Mouse (Mus musculus) forebrain, embryonic 10.5 days (tissue): ENCODE measurements at regions not wholly inside any gene's neighbourhood (a gene's known extent, or its start where the extent isn't known, plus 50 kb on each side); places are given as distances from the start of the nearest gene placed in this dataset.
A peak's percentile ranks its signal among the peaks of the same experiment; 100 is the strongest.

Experiments used
- DNase-seq: peaks from one replicate; pipeline ENCODE4 v3.0.0-alpha.2; 2017; ENCODE audit warnings: low spot score; ENCODE audit errors: extremely low spot score
- H3K27ac ChIP-seq: fragments of 300-500 bp; sonication (generic); 2 replicates; pipeline ENCODE4 v1.5.1; 2016; ENCODE audit warnings: mild to moderate bottlenecking
- H3K27me3 ChIP-seq: fragments of 300-500 bp; sonication (generic); 2 replicates; pipeline ENCODE4 v1.6.1; 2016; ENCODE audit warnings: mild to moderate bottlenecking; ENCODE audit not compliant: poor library complexity, severe bottlenecking
- H3K36me3 ChIP-seq: fragments of 300-500 bp; sonication (generic); replicated peaks from 2 replicates; pipeline ENCODE4 v1.6.1; 2016; ENCODE audit warnings: mild to moderate bottlenecking, moderate library complexity
- H3K4me1 ChIP-seq: fragments of 300-500 bp; sonication (generic); 2 replicates; pipeline ENCODE4 v1.6.1; 2016
- H3K4me3 ChIP-seq: fragments of 300-500 bp; sonication (generic); 2 replicates; pipeline ENCODE4 v1.5.1; 2016; ENCODE audit warnings: mild to moderate bottlenecking, moderate library complexity
- H3K9me3 ChIP-seq: fragments of 300-500 bp; sonication (generic); 2 replicates; pipeline ENCODE4 v1.6.1; 2016; ENCODE audit warnings: mild to moderate bottlenecking, moderate library complexity
- WGBS: fragments of 180-500 bp; shearing (Covaris S2); methylation state at CpG from one replicate; pipeline ENCODE4 v1.1.7; 2016; 5-methylcytosine and 5-hydroxymethylcytosine counted together

GRCm38 (mm10) chr2:180396211-180396610, 59.8 kb upstream of the Slco4a1 start:
- Histone ChIP-seq H3K36me3 (no peaks in the 10 kb centered on the region), H3K4me1 (peaks cover 6% of the 10 kb centered on the region; the same call in 1 of the 2 replicates), H3K27ac (no peak overlapping the region), H3K4me3 (no peak overlapping the region), H3K9me3 (no peaks in the 10 kb centered on the region), H3K27me3 (peaks cover 9% of the 10 kb centered on the region; the same call in 1 of the 2 replicates)
- DNase-seq: no peak
- WGBS: 82% methylated on average over 3 of the region's 3 CpGs

GRCm38 (mm10) chr2:180395279-180396034, 60.6 kb upstream of the Slco4a1 start:
- Histone ChIP-seq H3K4me1 (peaks cover 6% of the 10 kb centered on the region; the same call in 1 of the 2 replicates), H3K36me3 (no peaks in the 10 kb centered on the region), H3K27ac (no peak overlapping the region), H3K27me3 (peaks cover 13% of the 10 kb centered on the region; the same call in 1 of the 2 replicates), H3K4me3 (no peak overlapping the region), H3K9me3 (no peaks in the 10 kb centered on the region)
- no peak for DNase-seq
- 70% methylated on average over 11 of the region's 11 CpGs for WGBS

- Histone ChIP-seq H3K27ac (no peak overlapping the region), H3K36me3 (no peaks in the 10 kb centered on the region), H3K27me3 (peaks cover 36% of the 10 kb centered on the region), H3K9me3 (no peaks in the 10 kb centered on the region), H3K4me3 (no peak overlapping the region), H3K4me1 (peaks cover 17% of the 10 kb centered on the region)
- 72% methylated on average over 16 of the region's 16 CpGs for WGBS
- no peak for DNase-seq
Measured at GRCm38 (mm10) chr2:180392846-180393700, 58.6 kb upstream of the Gata5 start.

GRCm38 (mm10) chr2:180392298-180392697, 57.8 kb upstream of the Gata5 start:
- Histone ChIP-seq H3K4me3 (no peak overlapping the region), H3K4me1 (peaks cover 17% of the 10 kb centered on the region), H3K9me3 (no peaks in the 10 kb centered on the region), H3K36me3 (no peaks in the 10 kb centered on the region), H3K27me3 (peaks cover 44% of the 10 kb centered on the region), H3K27ac (no peak overlapping the region)
- 94% methylated on average over 6 of the region's 6 CpGs for WGBS
- DNase-seq: no peak

GRCm38 (mm10) chr2:180391349-180391748, 56.9 kb upstream of the Gata5 start:
- H3K4me1 ChIP-seq: peaks cover 18% of the 10 kb centered on the region
- H3K36me3 ChIP-seq: no peaks in the 10 kb centered on the region
- no peak overlapping the region for H3K4me3 ChIP-seq
- 91% methylated on average over 3 of the region's 3 CpGs for WGBS
- no peaks in the 10 kb centered on the region for H3K9me3 ChIP-seq
- H3K27ac ChIP-seq: no peak overlapping the region
- DNase-seq: no peak
- peaks cover 53% of the 10 kb centered on the region for H3K27me3 ChIP-seq

- Histone ChIP-seq H3K27me3 (peaks cover 63% of the 10 kb centered on the region), H3K36me3 (no peaks in the 10 kb centered on the region), H3K4me1 (peaks cover 27% of the 10 kb centered on the region), H3K4me3 (no peak overlapping the region), H3K27ac (no peak overlapping the region), H3K9me3 (no peaks in the 10 kb centered on the region)
- no peak for DNase-seq
- WGBS: 86% methylated on average over 15 of the region's 15 CpGs
Measured at GRCm38 (mm10) chr2:180390216-180390996, 55.9 kb upstream of the Gata5 start.

GRCm38 (mm10) chr2:180389486-180389885, 55.0 kb upstream of the Gata5 start:
- Histone ChIP-seq H3K4me3 (no peak overlapping the region), H3K4me1 (peaks cover 34% of the 10 kb centered on the region), H3K9me3 (no peaks in the 10 kb centered on the region), H3K27me3 (peaks cover 72% of the 10 kb centered on the region), H3K36me3 (no peaks in the 10 kb centered on the region), H3K27ac (no peak overlapping the region)
- DNase-seq: no peak
- WGBS: 18% methylated on average over 2 of the region's 2 CpGs

- peaks cover 77% of the 10 kb centered on the region for H3K27me3 ChIP-seq
- no peak for DNase-seq
- no peak overlapping the region for H3K4me3 ChIP-seq
- 52% methylated on average over 12 of the region's 12 CpGs for WGBS
- H3K27ac ChIP-seq: no peak overlapping the region
- no peaks in the 10 kb centered on the region for H3K36me3 ChIP-seq
- peaks cover 34% of the 10 kb centered on the region for H3K4me1 ChIP-seq
- H3K9me3 ChIP-seq: no peaks in the 10 kb centered on the region
Measured at GRCm38 (mm10) chr2:180389013-180389412, 54.5 kb upstream of the Gata5 start.

GRCm38 (mm10) chr2:180388122-180388521, 53.6 kb upstream of the Gata5 start:
- no peaks in the 10 kb centered on the region for H3K36me3 ChIP-seq
- H3K27me3 ChIP-seq: peaks cover 83% of the 10 kb centered on the region
- DNase-seq: no peak
- peaks cover 34% of the 10 kb centered on the region for H3K4me1 ChIP-seq
- no peak overlapping the region for H3K27ac ChIP-seq
- H3K4me3 ChIP-seq: no peak overlapping the region
- no peaks in the 10 kb centered on the region for H3K9me3 ChIP-seq
- WGBS: 78% methylated on average over 5 of the region's 5 CpGs

- no peaks in the 10 kb centered on the region for H3K36me3 ChIP-seq
- H3K4me3 ChIP-seq: no peak overlapping the region
- peaks cover 76% of the 10 kb centered on the region for H3K27me3 ChIP-seq
- no peak for DNase-seq
- H3K4me1 ChIP-seq: peaks cover 34% of the 10 kb centered on the region
- H3K9me3 ChIP-seq: no peaks in the 10 kb centered on the region
- H3K27ac ChIP-seq: no peak overlapping the region
- WGBS: 36% methylated on average over 2 of the region's 2 CpGs
Measured at GRCm38 (mm10) chr2:180387305-180387704, 52.8 kb upstream of the Gata5 start.

GRCm38 (mm10) chr2:180385967-180386688, 51.6 kb upstream of the Gata5 start:
- peak overlapping the region; percentile 62 for H3K4me3 ChIP-seq
- H3K27ac ChIP-seq: peak overlapping the region; percentile 67
- no peaks in the 10 kb centered on the region for H3K9me3 ChIP-seq
- 1% methylated on average over 35 of the region's 35 CpGs for WGBS
- H3K4me1 ChIP-seq: peaks cover 34% of the 10 kb centered on the region
- H3K36me3 ChIP-seq: no peaks in the 10 kb centered on the region
- H3K27me3 ChIP-seq: peaks cover 73% of the 10 kb centered on the region
- DNase-seq: peak; percentile 29
